Mouse (Mus musculus): ENCODE results near the gene Ksr1.

DNA sequence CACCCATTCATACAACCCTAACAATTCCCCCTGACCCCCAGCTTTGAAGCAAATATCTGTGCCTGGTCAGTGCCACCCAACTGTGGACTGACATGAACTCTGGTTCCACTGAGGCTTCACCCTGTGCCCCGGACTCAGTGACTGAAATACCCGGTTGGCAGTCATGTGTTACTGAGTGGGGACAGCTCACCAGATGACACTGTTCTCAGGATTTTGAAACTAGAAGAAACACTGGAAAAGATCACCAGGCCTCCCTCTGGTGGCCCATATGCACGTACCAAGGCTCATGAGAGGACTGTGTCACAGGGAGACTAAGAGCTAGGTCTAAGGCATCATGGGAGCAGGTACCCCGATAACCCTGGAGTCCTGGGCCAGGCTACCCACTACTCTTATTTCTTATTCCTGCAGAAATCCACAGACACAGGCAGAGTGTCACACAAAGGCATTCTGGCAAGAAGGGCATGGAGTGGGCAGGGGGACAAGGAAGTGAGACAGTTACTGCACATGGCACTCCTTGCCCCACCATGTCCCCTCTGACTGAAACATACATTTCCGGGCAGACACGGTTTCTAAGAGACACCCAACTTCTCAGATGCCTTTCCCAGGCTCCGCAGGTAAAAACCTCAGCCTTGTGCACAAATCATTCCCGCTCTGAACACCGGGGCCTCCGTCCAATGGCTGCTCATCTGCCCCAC is 34.2 kb downstream of the Ksr1 start:
- no peak for TF ChIP-seq EP300 (IDR thresholded peaks at IDR 0.05; ENCODE audit: low read depth)
- 0 out of 2 replicates have a peak, but pooled peaks have one; percentile 24 for TF ChIP-seq CTCF (IDR thresholded peaks at IDR 0.05; ENCODE audit: low read depth)

All from liver, postnatal 0 days (tissue).